Mouse (Mus musculus): ENCODE results near the gene Cox8b.

Cox8b gene

DNA sequence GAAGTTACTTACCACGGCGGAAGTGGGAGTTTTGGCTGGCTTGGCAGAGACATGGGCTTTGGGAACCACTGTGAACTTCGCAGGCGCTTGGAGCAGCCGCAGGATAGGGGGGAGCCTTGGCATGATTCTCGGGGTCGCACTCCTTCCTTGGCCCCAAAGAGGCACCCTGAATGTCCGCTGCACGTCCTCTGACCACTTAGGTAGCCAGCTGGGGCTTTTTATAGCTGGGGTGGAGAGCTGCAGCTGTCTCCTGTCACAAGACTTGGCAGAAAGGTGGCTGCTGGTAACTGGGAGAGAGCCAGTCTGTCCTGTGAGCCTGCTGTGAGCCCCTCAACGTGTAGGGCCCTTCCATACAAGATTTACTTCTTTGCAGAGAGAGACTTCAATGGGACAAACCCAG lies at the start of gene Cox8b:
Gene Cox8b, minus strand, starts transcription at position 227 of the 400 bp plus-strand sequence.
- no peak for DNase-seq (ENCODE audit: low spot score in 2 of 2)

GRCm38 (mm10) chr7:140949255-140949654 lies 49.0 kb upstream of the Cox8b start:
- no peak for DNase-seq (ENCODE audit: low spot score in 2 of 2)

DNA sequence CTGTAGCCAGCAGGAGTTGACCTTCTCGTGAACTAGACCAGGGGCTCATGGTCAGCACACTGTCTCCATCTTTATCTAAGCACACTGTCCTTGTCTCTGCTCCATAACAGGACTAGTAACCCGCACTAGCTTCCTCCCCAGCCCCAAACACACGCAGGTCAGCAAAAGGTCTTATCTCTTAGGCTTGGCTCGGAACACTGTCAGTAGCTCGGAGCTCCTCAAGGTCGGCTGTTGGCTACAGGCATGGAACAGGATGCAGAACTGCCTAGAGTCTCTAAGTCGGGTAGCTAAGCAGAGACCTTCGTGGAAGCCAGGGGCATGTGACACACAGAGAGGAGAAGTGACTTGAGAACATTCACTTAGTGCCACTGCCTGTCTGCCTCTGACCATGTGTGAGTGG lies 47.9 kb upstream of the Cox8b start:
- no peak for DNase-seq (ENCODE audit: low spot score in 2 of 2)

DNA sequence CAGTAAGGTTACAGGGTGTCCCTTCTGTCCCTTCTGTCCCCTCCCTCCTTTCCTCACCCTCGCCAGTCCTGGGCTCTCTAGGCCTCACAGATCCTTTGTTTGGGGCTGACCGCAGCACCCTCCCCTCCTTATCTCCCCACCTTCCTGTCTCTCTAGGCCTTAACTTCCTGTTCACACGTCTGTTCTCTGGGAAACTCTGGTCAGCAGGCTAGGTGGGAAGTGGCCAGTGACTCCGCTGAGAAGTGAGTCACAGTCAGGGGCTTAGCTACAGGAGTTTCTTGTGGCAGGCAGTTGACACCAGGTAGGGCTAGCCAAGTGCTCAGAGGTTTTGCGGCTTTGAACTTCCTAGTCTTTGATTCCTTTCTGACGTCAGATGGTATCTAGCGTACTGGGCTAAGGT lies 46.7 kb upstream of the Cox8b start:
- no peak for DNase-seq (ENCODE audit: low spot score in 2 of 2)

DNA sequence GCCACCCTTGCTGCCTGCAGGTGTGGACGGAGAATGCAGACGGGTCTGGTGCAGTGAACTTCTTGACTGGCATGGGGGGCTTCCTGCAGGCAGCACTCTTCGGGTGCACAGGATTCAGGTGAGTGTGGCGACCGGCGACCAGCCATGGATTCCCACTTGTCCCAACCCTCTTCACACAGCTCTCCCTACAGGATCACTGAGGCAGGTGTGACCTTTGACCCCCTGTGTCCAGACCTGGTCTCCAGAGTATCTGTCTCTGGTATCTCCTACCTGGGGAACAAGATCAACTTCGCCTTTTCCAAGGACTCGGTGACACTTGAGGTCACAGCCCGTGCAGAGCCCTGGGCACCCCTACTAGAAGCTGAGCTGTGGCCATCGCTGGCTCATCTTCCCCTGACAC lies 46.1 kb upstream of the Cox8b start:
- DNase-seq (ENCODE audit: low spot score in 2 of 2) = no peak

GRCm38 (mm10) chr7:140945247-140945646 lies 45.0 kb upstream of the Cox8b start:
- DNase-seq (ENCODE audit: low spot score in 2 of 2) = no peak

DNA sequence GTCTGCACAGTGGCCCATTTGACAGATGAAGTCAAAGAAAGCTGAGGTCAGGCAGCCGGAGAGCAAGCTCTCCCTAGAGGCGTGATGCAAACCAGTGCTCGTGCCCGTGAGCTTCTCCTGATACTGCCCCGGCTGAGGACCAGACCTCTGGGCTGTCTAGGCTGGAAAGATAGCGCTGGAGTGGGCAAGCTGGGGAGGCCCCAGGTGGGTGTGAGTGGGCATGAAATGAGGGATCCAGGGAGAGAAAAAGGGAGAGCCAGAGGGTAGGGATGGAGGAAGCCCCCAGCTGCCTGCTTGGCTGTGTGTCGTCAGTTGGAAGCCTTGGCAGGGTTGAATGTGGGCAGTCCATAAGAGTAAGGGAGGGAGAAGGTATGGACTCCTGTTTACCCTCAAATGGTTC lies 44.0 kb upstream of the Cox8b start:
- DNase-seq (ENCODE audit: low spot score in 2 of 2) = no peak

DNA sequence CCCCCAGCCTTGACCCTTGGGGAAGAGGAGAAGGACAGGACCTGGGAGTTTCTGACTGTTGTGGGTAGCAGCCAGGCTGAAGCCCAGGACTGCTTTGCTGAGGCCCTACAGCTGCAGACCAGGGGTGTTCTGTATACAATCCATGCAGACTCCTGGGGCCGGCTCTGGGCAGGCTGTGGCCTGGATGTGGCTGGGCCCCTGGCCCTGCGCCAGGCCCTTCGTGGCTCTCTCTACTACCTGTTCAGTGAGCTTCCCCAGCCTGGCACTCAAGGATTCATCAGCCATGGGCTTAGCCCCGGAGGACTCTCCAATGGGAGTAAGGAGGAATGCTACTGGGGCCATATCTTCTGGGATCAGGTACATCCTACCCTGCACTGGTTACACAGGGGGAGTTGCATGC lies 43.1 kb upstream of the Cox8b start:
- no peak for DNase-seq (ENCODE audit: low spot score in 2 of 2)

DNA sequence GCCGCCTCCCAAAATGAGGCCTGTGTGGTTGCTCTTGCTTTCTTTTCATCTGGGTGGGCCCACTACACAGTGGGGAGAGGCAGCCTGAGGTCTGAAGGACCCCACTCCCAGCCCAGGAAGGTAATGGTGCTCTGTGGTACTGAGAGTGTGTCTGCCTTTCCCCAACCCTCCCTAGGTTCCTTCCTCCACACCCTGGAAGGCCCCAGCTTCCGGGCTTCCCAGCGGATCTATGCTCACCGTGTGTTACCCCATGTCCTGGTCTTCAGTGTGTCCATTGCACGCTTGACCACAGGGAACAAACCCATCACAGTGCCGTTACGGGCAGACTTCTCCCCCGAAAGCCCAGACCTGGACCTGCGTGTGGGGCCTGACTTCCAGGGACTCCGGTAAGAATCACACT lies 42.6 kb upstream of the Cox8b start:
- no peak for DNase-seq (ENCODE audit: low spot score in 2 of 2)

- no peak for DNase-seq (ENCODE audit: low spot score in 2 of 2)
These were observed 42.1 kb upstream of the Cox8b start for GRCm38 (mm10) chr7:140942341-140942740.

DNA sequence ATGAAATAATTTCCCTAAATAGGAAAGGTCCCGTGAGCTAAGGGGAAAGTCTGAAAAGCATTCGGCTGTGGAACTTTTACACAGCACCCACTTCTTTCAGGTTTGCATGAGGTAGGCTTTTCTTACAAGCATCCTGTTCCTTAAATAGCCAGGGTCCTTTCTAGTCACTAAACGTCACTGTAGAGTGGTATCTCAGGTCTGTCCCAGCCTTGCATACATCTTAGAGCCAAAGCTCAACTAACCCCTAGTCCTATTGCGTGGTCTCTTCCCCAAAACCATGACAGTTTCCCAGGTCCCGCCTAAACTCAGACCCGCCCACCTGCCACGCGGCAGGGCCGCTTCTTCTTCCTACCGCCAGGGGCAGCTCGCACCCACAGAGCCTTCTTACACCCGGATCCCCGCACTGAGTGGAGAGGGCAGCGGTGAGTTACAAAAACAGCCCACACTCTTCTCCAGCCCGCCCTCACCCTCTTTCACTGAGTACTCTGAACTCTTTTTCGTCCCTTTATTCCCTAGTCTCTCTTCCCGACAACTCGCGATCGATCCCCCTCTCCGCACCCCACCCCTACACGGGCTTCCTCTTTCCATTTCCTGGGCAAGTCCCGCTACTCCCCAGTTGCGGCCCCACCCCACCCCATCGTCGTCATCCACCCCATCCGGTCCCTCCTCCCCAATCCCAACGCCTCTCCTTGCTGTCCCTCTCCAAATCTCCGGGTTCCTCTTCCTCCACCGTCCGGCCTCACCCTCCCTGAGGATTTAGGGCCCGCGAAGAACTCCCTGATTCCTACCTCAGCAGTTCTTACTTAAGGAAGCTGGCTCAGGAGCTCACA lies 41.2 kb upstream of the Cox8b start, which contains the start of gene Pgghg:
Gene Pgghg, plus strand, starts transcription at position 170 of the 830 bp plus-strand sequence.
- peak; percentile 52 to 55 for DNase-seq (ENCODE audit: low spot score in 2 of 2)

GRCm38 (mm10) chr7:140939669-140940171 lies 39.5 kb upstream of the Cox8b start:
- DNase-seq (ENCODE audit: low spot score in 2 of 2) = no peak

- DNase-seq (ENCODE audit: low spot score in 2 of 2) = no peak
These were observed 38.6 kb upstream of the Cox8b start for GRCm38 (mm10) chr7:140938896-140939295.

DNA sequence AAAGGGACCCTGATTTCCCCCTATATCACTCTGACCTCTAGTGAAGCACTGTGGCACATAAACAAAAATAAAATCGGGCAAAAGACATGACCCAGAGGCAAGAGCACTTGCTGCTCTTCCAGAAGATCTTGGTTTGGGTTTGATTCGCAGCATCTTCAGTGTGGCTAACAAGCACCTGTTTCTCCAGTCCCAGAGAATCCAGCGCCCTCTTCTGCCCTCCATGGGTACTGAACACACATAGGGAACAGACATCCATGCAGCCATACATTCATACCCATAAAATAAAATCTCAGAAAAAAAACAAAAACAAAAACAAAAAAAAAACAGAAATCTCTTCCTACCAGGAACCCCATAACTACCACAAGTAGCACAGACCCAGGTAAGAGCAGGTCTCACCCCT lies 38.2 kb upstream of the Cox8b start:
- no peak for DNase-seq (ENCODE audit: low spot score in 2 of 2)

DNA sequence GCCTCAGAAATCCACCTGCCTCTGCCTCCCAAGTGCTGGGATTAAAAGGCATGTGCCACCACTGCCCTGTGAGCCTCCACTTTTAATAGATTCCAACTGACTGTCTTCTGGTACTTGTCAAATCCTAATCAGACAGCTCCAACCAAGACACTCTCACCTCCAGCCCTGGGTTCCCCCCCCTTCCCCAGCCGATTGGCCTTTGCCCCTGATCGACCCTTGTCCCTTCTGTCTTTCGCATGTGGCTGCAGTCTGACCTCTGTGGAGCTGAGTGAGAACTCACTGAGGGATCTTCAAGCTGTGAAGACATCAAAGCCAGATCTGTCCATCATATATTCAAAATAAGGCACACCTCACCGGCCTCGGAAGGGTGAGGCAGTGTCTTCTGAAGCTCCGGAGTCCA lies 26.9 kb upstream of the Cox8b start:
- no peak for DNase-seq (ENCODE audit: low spot score in 2 of 2)

DNA sequence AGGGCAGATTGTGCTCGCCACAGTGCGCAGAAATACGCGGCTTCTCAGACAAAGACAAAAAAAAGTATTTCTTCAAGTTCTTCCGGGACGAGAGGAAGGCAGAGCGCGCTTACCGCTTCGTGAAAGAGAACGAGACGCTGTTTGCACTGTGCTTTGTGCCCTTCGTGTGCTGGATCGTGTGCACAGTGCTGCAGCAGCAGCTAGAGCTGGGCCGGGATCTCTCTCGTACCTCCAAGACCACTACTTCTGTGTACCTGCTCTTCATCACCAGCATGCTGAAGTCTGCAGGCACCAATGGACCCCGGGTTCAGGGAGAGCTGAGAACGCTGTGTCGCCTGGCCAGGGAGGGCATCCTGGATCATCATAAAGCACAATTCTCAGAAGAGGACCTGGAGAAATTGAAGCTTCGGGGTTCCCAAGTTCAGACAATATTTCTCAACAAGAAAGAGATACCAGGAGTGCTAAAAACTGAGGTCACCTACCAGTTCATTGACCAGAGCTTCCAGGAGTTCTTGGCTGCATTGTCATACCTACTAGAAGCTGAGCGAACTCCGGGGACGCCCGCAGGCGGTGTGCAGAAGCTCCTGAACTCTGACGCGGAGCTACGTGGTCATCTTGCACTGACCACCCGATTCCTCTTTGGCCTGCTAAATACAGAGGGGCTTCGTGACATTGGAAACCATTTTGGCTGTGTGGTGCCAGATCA lies 23.0 kb upstream of the Cox8b start:
- no peak for DNase-seq (ENCODE audit: low spot score in 2 of 2)

DNA sequence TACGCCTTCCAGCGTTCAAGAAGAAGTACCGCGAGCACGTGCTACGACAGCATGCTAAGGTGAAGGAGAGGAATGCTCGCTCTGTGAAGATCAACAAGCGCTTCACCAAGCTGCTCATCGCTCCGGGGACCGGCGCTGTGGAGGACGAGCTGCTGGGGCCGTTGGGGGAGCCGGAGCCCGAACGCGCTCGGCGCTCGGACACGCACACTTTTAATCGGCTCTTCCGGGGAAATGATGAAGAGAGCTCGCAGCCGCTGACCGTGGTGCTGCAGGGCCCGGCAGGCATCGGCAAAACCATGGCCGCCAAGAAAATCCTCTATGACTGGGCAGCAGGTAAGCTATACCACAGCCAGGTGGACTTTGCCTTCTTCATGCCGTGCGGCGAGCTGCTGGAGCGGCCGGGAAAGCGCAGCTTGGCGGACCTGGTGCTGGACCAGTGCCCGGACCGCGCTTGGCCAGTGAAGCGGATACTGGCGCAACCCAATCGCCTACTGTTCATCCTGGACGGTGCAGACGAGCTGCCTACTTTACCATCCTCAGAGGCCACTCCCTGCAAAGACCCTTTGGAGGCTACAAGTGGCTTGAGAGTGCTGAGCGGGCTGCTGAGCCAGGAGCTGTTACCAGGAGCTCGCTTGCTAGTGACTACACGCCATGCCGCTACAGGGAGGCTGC lies 22.3 kb upstream of the Cox8b start:
- DNase-seq (ENCODE audit: low spot score in 2 of 2) = peak; percentile 19 to 36

GRCm38 (mm10) chr7:140921225-140921975 lies 21.2 kb upstream of the Cox8b start:
- DNase-seq (ENCODE audit: low spot score in 2 of 2) = no peak

DNA sequence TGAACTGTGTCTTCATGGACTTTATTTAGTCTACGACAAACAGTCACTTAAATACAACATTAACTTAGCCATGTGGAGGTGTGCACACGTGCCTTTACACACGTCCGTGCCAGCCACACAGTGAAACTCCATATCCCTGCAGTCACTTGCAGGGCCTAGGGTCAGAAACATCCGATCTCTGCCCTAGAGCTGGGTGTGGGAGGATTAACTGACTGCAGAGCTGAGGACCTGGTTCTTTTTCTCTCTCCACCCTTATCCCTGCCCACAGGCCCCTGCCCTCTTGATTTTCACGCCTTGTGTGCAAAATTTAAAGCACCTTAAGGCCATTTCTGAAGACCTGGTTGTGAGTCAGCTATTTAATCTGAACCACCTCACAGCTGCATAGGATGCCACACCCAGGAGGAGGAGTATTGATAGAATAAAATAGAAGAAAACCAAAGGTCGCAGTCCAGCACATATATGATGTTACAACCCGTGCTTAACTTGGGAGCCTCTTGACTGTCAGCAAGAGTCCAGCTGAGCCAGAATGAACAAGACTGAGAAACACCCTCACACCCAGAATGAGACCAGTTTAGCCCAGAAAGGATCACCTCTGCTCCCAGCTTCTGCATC lies 20.3 kb upstream of the Cox8b start, which contains the start of gene Nlrp6:
Gene Nlrp6, plus strand, starts transcription at position 485 of the 612 bp plus-strand sequence.
- no peak for DNase-seq (ENCODE audit: low spot score in 2 of 2)

- DNase-seq (ENCODE audit: low spot score in 2 of 2) = no peak
These were observed 19.7 kb upstream of the Cox8b start for GRCm38 (mm10) chr7:140919911-140920310.

DNA sequence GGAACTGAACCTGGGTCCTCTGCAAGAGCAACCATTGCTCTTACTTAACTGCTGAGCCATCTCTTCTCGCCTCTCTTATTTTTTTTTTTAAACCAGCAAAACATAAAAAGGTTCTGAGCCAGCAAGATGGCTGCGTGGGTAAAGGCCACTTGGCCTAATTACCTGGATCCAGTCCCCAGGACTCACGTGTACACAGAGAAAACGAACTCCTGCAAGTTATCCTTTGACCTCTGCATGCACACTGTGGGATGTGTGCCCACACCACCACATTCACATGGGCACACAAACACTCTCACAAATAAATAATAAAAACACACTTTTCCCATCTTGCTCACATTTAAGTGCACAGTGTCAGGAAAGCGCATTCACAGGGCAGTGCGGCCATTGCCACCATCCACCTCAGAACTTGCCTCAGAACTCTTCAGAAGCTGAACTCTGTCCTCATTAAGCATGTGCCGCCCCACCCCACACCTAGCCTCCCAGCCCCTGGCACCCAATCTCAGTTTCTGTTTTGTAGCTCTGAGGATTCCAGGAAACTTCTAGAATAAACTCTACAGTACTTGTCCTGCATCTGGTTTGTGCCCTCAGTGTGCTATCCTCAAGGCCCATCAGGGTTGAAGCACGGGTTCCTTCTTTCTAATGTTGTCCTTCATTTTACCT lies 13.9 kb upstream of the Cox8b start:
- DNase-seq (ENCODE audit: low spot score in 2 of 2) = no peak

Data from frontal cortex, postnatal 36 days (tissue).